Mouse (Mus musculus): ENCODE data around the gene Efna5. TPM values are rescaled to one million over a fixed set of nuclear protein-coding genes. Genes with fewer than 3 reads are reported as not detected.

Gene Efna5
- polyA plus RNA-seq, 1 experiment from 2014 or later = 75.1 TPM

- H3K4me1 ChIP-seq = peaks cover 35% of the 10 kb centered on the region
- H3K4me3 ChIP-seq = no peak overlapping the region
- no peaks in the 10 kb centered on the region for H3K36me3 ChIP-seq
- ATAC-seq (ENCODE audit: low FRiP score, low read depth) = no peak
- no peaks in the 10 kb centered on the region for H3K9me3 ChIP-seq
- no peaks in the 10 kb centered on the region for H3K27me3 ChIP-seq
- no peak overlapping the region for H3K27ac ChIP-seq
- WGBS = 47% methylated on average over 7 of the region's 7 CpGs
- H3K9ac ChIP-seq = no peak overlapping the region
- no peak overlapping the region for H3K4me2 ChIP-seq (replicated peaks)
These were observed 29.8 kb downstream of the Efna5 start for GRCm38 (mm10) chr17:62851268-62851667.

- Histone ChIP-seq H3K4me1 (peaks cover 40% of the 10 kb centered on the region), H3K27me3 (no peaks in the 10 kb centered on the region), H3K27ac (no peak overlapping the region), H3K36me3 (no peaks in the 10 kb centered on the region), H3K9me3 (no peaks in the 10 kb centered on the region), H3K9ac (no peak overlapping the region), H3K4me2 (replicated peaks) (no peak overlapping the region), H3K4me3 (no peak overlapping the region)
- WGBS = 67% methylated on average over 3 of the region's 3 CpGs
- ATAC-seq (ENCODE audit: low FRiP score, low read depth) = no peak
These were observed 30.5 kb downstream of the Efna5 start for GRCm38 (mm10) chr17:62850603-62851002.

- Histone ChIP-seq H3K9me3 (no peaks in the 10 kb centered on the region), H3K4me1 (peaks cover 50% of the 10 kb centered on the region), H3K4me3 (no peak overlapping the region), H3K36me3 (no peaks in the 10 kb centered on the region), H3K4me2 (replicated peaks) (no peak overlapping the region), H3K27me3 (no peaks in the 10 kb centered on the region), H3K9ac (no peak overlapping the region), H3K27ac (no peak overlapping the region)
- 91% methylated on average over 6 of the region's 6 CpGs for WGBS
- no peak for ATAC-seq (ENCODE audit: low FRiP score, low read depth)
These were observed 31.4 kb downstream of the Efna5 start for GRCm38 (mm10) chr17:62849676-62850075.

- 40% methylated on average over 5 of the region's 5 CpGs for WGBS
- H3K27me3 ChIP-seq = no peaks in the 10 kb centered on the region
These were observed 35.5 kb downstream of the Efna5 start for GRCm38 (mm10) chr17:62845656-62846055.

GRCm38 (mm10) chr17:62844329-62844728 lies 36.8 kb downstream of the Efna5 start:
- Histone ChIP-seq H3K27me3 (no peaks in the 10 kb centered on the region), H3K27ac (no peak overlapping the region), H3K4me3 (no peak overlapping the region), H3K4me1 (peaks cover 38% of the 10 kb centered on the region), H3K9ac (no peak overlapping the region), H3K36me3 (no peaks in the 10 kb centered on the region), H3K9me3 (no peaks in the 10 kb centered on the region), H3K4me2 (replicated peaks) (no peak overlapping the region)
- WGBS = 56% methylated on average over 5 of the region's 5 CpGs
- ATAC-seq (ENCODE audit: low FRiP score, low read depth) = no peak

More at GRCm38 (mm10) chr17:62845656-62846055, 35.5 kb downstream of the Efna5 start:
- Histone ChIP-seq H3K36me3 (no peaks in the 10 kb centered on the region), H3K9me3 (no peaks in the 10 kb centered on the region), H3K27ac (no peak overlapping the region), H3K9ac (no peak overlapping the region), H3K4me3 (no peak overlapping the region), H3K4me1 (peaks cover 39% of the 10 kb centered on the region), H3K4me2 (replicated peaks) (no peak overlapping the region)
- ATAC-seq (ENCODE audit: low FRiP score, low read depth) = no peak

- Histone ChIP-seq H3K4me2 (replicated peaks) (no peak overlapping the region; the same call in 1 of the 2 replicates), H3K27ac (peak overlapping the region; percentile 15; the same call in 1 of the 2 replicates), H3K4me3 (no peak overlapping the region), H3K9ac (no peak overlapping the region), H3K36me3 (peaks cover 6% of the 10 kb centered on the region; the same call in 1 of the 2 replicates), H3K27me3 (no peaks in the 10 kb centered on the region), H3K4me1 (peaks cover 18% of the 10 kb centered on the region), H3K9me3 (0 out of 2 replicates have a peak, but pooled peaks cover 3% of the 10 kb centered on the region)
- no peak for ATAC-seq (ENCODE audit: low FRiP score, low read depth)
- WGBS = 21% methylated on average over 7 of the region's 7 CpGs
These were observed 43.8 kb downstream of the Efna5 start for GRCm38 (mm10) chr17:62837336-62837735.

GRCm38 (mm10) chr17:62836598-62837106 lies 44.5 kb downstream of the Efna5 start:
- ATAC-seq (ENCODE audit: low FRiP score, low read depth) = no peak
- Histone ChIP-seq H3K36me3 (peaks cover 6% of the 10 kb centered on the region; the same call in 1 of the 2 replicates), H3K4me1 (peaks cover 18% of the 10 kb centered on the region), H3K27ac (no peak overlapping the region), H3K9me3 (0 out of 2 replicates have a peak, but pooled peaks cover 3% of the 10 kb centered on the region), H3K4me3 (no peak overlapping the region), H3K27me3 (no peaks in the 10 kb centered on the region), H3K4me2 (replicated peaks) (no peak overlapping the region), H3K9ac (no peak overlapping the region)
- 22% methylated on average over 6 of the region's 6 CpGs for WGBS

GRCm38 (mm10) chr17:62832550-62833127 lies 48.5 kb downstream of the Efna5 start:
- ATAC-seq (ENCODE audit: low FRiP score, low read depth) = no peak
- Histone ChIP-seq H3K9me3 (0 out of 2 replicates have a peak, but pooled peaks cover 3% of the 10 kb centered on the region), H3K4me3 (no peak overlapping the region), H3K4me1 (peaks cover 15% of the 10 kb centered on the region), H3K9ac (no peak overlapping the region), H3K27ac (no peak overlapping the region), H3K36me3 (peaks cover 6% of the 10 kb centered on the region; the same call in 1 of the 2 replicates), H3K4me2 (replicated peaks) (no peak overlapping the region), H3K27me3 (no peaks in the 10 kb centered on the region)
- WGBS = 71% methylated on average over 16 of the region's 16 CpGs

- no peak overlapping the region for H3K27ac ChIP-seq
- no peak overlapping the region for H3K4me3 ChIP-seq
- no peak overlapping the region for H3K4me2 ChIP-seq (replicated peaks)
- ATAC-seq (ENCODE audit: low FRiP score, low read depth) = no peak
- H3K36me3 ChIP-seq = no peaks in the 10 kb centered on the region
- 79% methylated on average over 6 of the region's 6 CpGs for WGBS
- no peaks in the 10 kb centered on the region for H3K27me3 ChIP-seq
- no peaks in the 10 kb centered on the region for H3K9me3 ChIP-seq
- H3K9ac ChIP-seq = no peak overlapping the region
- peaks cover 10% of the 10 kb centered on the region for H3K4me1 ChIP-seq
These were observed 53.6 kb downstream of the Efna5 start for GRCm38 (mm10) chr17:62827549-62827948.

GRCm38 (mm10) chr17:62821219-62821618 lies 59.9 kb downstream of the Efna5 start:
- no peak overlapping the region for H3K27ac ChIP-seq
- H3K36me3 ChIP-seq = no peaks in the 10 kb centered on the region
- no peaks in the 10 kb centered on the region for H3K27me3 ChIP-seq
- no peak overlapping the region for H3K4me2 ChIP-seq (replicated peaks)
- 76% methylated on average over 11 of the region's 11 CpGs for WGBS
- no peak overlapping the region for H3K9ac ChIP-seq
- no peak overlapping the region for H3K4me3 ChIP-seq
- ATAC-seq (ENCODE audit: low FRiP score, low read depth) = no peak
- peaks cover 68% of the 10 kb centered on the region for H3K4me1 ChIP-seq
- H3K9me3 ChIP-seq = no peaks in the 10 kb centered on the region

- no peaks in the 10 kb centered on the region for H3K9me3 ChIP-seq
- ATAC-seq (ENCODE audit: low FRiP score, low read depth) = no peak
- WGBS = 82% methylated on average over 5 of the region's 5 CpGs
- no peaks in the 10 kb centered on the region for H3K36me3 ChIP-seq
- H3K27ac ChIP-seq = no peak overlapping the region
- no peak overlapping the region for H3K4me3 ChIP-seq
- H3K9ac ChIP-seq = no peak overlapping the region
- peaks cover 67% of the 10 kb centered on the region for H3K4me1 ChIP-seq
- peak overlapping the region; percentile 46; the same call in 1 of the 2 replicates for H3K4me2 ChIP-seq (replicated peaks)
- no peaks in the 10 kb centered on the region for H3K27me3 ChIP-seq
These were observed 61.2 kb downstream of the Efna5 start for GRCm38 (mm10) chr17:62819931-62820330.

- H3K27me3 ChIP-seq = no peaks in the 10 kb centered on the region
- peaks cover 67% of the 10 kb centered on the region for H3K4me1 ChIP-seq
- H3K9me3 ChIP-seq = no peaks in the 10 kb centered on the region
- peak overlapping the region; percentile 46 for H3K4me2 ChIP-seq (replicated peaks)
- peak overlapping the region; percentile 1; the same call in 1 of the 2 replicates for H3K4me3 ChIP-seq
- peak overlapping the region; percentile 39; the same call in 1 of the 2 replicates for H3K9ac ChIP-seq
- H3K27ac ChIP-seq = 0 out of 2 replicates have a peak overlapping the region, but pooled peaks have one; percentile 15
- no peaks in the 10 kb centered on the region for H3K36me3 ChIP-seq
- peak; percentile 31 for ATAC-seq (ENCODE audit: low FRiP score, low read depth)
- 6% methylated on average over 8 of the region's 8 CpGs for WGBS
These were observed 62.3 kb downstream of the Efna5 start for GRCm38 (mm10) chr17:62818821-62819220.

Data from limb, embryonic 13.5 days (tissue).